Mouse (Mus musculus) left cerebral cortex, postnatal 4 days (tissue): ENCODE results near the gene Rps6ka5. TPM values are rescaled to one million over a fixed set of nuclear protein-coding genes. Genes with fewer than 3 reads are reported as not detected.

Source experiments
- DNase-seq: peaks from one replicate; pipeline ENCODE4 v3.0.0-alpha.2; 2022
- intact Hi-C: fragments of 180-260 bp; cut with DNase I; formaldehyde crosslinking; loops from one replicate; pipeline ENCODE4 v1.15.1; 2025
- total RNA-seq, 2 experiments: library from RNA; stranded (reverse); gene quantifications; 2 replicates each; pipeline ENCODE4 v1.2.3; 2021

The Rps6ka5 gene
- total RNA-seq, 2 experiments from 2014 or later = 29.9 to 32.4 TPM

DNA sequence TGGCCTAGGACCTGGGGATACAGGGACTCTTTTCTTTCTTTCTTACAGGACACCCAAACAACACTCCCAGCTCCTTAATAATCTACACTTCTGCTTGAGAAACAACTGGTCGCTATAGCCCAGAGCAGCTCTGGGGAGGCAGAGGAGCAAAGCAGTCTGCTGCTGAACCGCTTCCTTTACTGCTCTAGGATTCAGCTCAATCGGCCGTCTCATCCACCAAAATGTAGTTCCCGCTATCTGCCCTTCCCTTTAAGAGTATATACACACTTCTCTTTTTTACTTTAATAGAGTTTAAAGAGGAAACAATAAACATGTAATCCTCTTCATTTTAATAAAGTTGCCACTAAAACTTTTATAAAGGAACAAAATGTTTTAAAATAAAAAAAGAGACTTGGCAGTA lies 117.0 kb downstream of the Rps6ka5 start:
- intact Hi-C loops = no loop called here

DNA sequence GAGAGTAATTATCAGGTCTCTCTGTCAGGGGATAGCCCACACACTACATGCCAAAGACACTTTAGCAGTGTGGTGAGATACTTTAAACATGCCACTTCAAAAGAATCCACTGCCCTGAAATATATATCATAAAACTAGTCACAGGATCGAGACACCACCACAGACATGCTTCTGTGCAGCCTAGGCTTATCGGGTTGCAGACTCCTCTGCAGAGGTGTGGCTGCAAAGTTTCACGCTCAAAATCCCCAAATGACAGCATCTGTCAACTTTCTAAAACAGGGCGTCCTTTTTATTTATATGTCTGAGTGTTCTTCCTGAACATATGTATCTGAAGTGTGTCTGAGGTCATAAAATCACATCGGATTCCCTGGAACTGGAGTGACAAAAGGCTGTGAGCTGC lies 117.7 kb downstream of the Rps6ka5 start:
- intact Hi-C loops = no loop called here
- DNase-seq = no peak

More for the DNA sequence above, 117.0 kb downstream of the Rps6ka5 start:
- DNase-seq = no peak

DNA sequence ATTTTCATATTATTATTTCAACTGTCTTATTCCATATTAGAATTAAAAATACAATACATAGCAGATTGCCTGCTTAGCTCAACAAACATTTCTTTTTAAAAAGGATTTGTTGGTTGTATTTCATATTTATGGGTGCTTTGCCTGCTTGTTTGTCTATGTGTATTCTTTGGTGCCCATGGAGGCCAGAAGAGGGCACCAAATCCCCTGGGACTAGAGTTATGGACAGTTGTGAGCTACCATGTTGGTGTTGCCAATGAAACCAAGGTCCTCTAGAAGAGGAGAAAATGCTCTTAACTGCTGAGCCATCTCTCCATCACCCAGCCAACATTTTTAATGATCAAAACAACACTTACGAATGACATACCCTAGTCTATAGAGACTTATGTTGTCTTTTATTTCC lies 120.0 kb downstream of the Rps6ka5 start:
- intact Hi-C loops = no loop called here

DNA sequence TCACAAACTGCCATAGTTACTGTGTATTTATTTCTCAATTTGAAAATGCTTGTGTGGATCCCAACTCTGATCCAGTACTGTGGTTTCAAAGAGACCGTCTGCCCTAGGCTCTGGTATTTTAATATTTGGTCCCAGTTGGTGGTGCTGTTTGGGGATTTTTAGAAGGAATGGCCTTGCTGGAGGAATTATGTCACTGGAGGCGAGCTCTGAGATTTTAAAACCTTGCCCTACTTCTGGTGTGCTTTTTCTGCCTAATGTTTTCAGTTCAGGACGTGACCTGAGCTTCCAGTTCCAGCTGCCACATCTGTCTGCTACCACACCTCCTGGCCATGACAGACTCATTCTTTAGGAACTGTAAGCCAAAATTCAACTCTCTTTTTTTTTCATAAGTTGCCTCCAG lies 121.2 kb downstream of the Rps6ka5 start:
- intact Hi-C loops = no loop called here
- DNase-seq = no peak

More for the DNA sequence above, 120.0 kb downstream of the Rps6ka5 start:
- DNase-seq = no peak

DNA sequence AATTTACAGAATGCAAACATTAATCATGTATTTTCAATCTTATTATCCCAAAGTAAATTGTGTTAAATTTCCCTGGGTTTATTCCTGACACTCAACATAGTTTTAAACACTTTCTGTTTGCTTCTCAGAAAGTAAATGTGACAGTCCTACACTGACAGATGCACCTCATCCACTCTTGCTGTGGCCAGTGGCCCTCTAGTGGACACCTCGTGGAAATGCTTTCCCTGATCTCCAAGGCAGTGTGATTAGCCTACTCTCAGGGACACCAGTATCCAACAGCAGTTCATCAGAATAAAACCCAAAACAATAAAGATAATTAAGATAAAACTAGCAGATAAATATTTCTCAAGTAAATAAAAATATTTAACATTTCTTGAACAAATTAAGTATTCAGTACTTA lies 122.2 kb downstream of the Rps6ka5 start:
- peak; percentile 37 for DNase-seq
- intact Hi-C loops = no loop called here

DNA sequence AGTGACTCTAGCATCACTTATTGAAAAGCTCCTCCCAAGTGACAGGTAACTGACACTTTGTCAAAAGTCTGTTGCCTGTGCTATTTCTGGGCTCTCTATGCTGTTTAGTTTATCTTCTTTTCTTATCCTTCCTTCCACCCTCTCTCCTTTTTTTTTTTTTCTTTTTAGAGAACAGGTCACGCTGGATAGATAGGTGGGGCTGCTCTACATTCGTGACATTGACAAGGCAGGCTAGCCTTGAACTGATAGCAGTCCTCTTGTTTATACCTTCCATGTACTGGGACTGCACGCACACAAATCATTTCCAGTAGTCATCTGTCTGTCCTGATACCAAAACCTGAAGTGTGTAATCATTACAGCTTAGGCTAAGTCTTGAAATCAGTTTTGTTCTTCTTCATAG lies 132.1 kb downstream of the Rps6ka5 start:
- no peak for DNase-seq
- intact Hi-C loops = no loop called here

DNA sequence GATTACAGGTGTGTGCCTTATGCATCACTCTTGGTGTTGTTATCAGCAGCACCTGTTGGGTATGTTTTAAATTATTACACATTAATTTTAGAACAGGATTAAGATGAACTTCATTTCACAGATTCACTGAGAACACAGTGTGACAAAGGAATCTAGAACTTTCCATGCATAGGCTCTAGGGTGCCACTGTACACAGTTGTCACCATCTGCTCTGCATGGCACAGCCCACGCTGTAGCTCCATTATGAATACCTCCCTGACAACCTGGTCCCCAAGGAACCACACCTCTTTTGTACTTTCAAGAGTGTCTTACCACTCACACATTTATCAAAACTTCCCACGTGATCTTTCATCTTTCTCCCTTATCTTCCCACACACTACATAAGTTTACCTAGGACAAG lies 140.2 kb downstream of the Rps6ka5 start:
- intact Hi-C loops = no loop called here
- no peak for DNase-seq

DNA sequence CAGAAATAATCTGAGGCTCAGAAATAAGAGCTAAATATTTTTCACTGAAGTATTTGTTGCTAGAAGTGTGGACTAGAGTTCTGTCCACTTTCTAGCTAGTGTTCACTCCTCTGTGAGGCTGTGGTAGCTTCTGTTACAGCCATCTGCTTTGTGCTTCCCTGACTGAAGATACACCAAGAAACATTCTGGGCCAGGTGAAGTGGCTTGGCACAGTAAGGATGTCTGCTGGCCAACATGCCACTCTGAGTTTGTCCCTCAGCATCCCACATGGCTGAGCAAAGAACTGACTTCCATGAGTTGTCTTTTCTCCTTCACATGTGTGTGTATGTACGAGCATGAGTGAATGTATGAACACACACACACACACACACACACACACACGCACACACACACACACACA lies 147.6 kb downstream of the Rps6ka5 start:
- peak; percentile 43 for DNase-seq
- intact Hi-C loops = loop anchor here (2.0 to 10.0 kb wide), 3 partner anchors 154 to 374 kb away; no protein-coding TSS in a partner anchor

DNA sequence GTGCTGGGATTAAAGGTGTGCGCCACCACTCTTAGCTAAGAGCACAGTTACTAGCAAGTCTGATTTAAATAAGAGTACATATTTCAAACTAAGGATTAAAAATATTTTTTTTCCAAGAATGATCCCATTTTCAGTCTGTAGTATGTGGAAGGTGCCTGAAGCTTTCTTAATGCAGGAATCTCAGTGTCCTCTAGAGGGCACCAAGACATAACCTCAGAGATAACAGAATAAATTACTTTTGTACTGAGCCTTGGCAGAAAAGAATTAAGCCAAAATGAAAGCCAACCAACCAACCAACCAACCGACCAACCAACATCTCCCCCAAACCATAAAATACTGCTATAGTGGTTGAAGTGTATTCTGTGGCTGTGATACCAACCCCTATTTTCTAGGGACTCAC lies 148.5 kb downstream of the Rps6ka5 start:
- intact Hi-C loops = loop anchor here (2.0 to 10.0 kb wide), 3 partner anchors 153 to 373 kb away; no protein-coding TSS in a partner anchor
- DNase-seq = peak; percentile 5

DNA sequence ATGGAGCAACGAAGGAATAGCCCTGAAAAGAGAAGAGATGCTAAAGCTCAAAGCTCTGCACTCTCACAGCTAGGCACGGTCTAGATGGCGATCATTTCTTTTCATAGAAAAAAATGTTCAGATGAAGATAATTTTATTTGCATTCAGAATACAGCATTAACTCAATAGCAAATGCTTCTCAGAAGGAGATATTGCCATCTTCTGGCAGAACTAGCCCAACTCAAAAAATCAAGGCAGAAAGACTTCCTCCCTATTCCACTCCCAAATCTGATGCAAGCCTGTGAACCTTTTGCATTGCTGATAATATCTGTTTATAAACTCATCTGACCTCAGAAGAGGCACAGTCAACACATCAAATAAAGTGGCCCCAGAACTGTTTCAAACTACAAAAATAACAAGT lies 151.0 kb downstream of the Rps6ka5 start:
- no peak for DNase-seq
- intact Hi-C loops = loop anchor here (10.0 kb wide), 2 partner anchors 151 to 371 kb away; no protein-coding TSS in a partner anchor

DNA sequence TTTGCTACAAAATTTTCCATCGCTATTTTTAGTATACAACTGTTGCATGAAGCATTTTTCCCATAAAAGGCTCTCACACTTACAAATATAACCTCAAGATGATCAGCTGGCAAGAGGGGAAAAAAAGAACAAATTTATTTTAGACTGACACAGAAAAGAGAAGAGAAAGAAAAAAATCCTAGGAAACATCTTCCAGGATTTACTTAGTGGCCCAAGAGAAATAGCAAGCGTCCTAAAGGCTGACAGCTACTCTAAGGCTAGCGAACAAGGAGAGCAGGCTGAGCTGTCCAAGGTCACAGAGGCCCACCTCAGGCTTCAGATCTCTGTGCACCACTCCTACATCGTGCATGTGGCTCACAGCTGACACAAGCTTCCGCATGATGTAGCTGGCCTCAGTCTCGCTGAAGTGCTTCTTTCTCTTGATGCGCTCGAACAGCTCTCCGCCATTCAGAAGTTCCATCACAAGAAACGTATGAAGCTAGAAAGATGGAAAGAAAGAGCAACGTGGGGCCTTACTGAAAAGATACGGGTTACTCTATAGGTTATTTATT lies 156.2 kb downstream of the Rps6ka5 start:
- intact Hi-C loops = loop anchor here (5.0 to 10.0 kb wide), 3 partner anchors 146 to 403 kb away; no protein-coding TSS in a partner anchor
- no peak for DNase-seq

DNA sequence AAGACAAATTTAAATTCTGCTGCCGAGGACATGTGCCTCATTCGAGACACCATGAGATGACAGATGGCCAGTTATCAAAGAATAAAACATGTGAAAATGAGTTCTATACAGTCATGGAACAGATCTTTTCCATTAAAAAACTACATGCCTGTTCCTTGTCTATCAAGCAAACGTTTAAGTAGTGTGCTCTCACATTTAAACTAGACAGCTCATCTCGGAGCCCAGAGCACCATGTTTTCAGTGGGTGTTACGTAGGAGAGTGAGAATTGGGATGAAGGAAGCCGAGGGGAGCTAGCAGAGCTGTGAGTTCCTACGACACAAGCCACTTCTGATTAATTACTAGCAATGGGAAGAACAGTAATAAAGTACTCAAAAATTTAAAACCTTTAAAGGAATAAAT lies 158.0 kb downstream of the Rps6ka5 start:
- no peak for DNase-seq
- intact Hi-C loops = no loop called here

DNA sequence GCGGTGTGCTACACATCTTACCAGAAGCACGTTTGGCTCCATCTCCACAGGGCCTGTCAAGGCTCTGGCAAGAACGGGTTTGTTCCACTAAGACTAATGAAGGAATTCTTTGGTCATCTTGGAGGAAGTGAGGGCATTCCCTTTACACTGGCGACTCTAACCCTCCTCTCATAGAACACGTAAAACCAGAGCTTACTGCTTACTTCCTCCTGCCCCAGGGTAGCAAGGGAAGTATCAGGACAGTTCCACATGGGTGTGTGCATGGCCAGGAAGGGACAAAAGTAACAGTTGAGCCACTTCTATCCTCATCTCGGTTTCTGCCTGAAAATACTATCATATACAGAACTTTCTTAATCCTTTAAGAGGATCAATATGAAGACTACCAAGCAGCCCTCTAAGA lies 158.7 kb downstream of the Rps6ka5 start:
- no peak for DNase-seq
- intact Hi-C loops = no loop called here

DNA sequence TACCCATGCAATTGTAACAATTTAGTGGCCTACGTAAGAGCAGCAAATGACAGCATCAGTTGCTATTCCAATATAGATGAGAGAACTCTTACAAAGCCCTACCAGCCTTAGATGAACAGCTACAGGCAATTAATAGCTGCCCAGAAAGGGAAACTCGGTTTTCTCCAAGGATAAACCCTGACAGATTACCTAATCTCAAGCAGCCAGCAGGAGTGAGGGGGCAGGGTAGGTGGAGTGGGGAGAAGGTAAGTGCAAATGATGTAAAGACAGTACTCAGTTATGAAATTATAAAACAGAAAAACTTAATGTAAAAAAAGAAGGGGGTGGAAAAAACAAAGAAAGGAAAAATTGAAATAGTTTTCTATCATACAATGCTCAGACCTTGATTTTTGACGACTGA lies 159.2 kb downstream of the Rps6ka5 start:
- DNase-seq = no peak
- intact Hi-C loops = no loop called here

DNA sequence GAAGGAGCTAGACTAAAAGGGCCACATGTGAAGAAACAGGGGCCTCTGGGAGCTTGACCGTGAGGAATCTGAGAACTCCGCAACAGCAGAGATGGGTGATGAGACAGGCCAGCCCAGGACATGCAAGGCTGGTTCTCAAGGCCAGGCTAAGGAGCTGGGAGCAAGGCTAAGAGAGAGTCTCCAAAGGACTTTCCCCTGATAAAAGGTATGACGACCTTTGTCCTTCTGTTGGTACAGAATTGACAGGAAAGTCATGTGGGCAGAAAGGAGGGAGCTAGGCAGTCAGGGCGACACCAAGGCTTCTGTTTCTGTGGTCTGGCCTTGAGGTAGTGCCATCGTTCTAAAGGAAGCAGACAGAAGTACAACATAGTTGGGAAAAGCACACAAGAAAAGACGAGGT lies 173.1 kb downstream of the Rps6ka5 start:
- intact Hi-C loops = no loop called here
- DNase-seq = no peak

DNA sequence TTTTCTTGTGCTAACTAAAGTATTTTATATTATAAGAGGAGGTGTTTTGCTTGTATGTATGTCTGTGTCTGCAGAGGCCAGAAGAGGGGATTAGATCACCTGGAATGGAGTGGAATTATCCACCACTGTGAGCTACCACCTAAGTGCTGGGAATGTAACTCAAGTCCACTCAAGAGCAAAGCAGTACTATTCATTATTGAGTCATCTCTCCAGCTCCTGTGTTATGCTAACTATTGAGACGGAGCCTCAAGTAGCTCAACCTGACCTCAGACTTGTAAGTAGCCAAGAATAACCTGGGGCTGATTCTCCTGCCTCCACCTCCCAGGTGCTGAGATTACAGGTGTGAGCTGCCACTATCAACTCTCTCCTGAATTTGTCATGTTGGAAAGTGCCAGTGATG lies 174.8 kb downstream of the Rps6ka5 start:
- intact Hi-C loops = no loop called here
- no peak for DNase-seq

DNA sequence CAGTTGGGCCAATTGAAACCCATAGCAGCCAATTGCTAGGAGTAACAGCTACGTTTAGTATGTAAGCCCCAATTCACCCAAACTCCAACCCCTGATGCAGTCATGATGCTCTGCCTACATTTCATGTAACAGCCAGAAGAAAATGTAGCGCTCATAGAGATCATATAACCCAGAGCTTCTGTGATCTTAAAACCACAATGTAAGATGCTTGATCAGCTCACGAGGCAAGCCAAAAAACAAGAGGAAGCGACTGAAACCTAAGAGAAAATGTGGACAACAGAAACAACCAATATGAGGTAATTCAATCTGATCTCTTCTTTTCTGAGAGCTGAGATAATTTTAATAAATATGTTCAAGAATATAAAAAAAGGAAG lies 182.6 kb downstream of the Rps6ka5 start:
- intact Hi-C loops = no loop called here
- DNase-seq = no peak

DNA sequence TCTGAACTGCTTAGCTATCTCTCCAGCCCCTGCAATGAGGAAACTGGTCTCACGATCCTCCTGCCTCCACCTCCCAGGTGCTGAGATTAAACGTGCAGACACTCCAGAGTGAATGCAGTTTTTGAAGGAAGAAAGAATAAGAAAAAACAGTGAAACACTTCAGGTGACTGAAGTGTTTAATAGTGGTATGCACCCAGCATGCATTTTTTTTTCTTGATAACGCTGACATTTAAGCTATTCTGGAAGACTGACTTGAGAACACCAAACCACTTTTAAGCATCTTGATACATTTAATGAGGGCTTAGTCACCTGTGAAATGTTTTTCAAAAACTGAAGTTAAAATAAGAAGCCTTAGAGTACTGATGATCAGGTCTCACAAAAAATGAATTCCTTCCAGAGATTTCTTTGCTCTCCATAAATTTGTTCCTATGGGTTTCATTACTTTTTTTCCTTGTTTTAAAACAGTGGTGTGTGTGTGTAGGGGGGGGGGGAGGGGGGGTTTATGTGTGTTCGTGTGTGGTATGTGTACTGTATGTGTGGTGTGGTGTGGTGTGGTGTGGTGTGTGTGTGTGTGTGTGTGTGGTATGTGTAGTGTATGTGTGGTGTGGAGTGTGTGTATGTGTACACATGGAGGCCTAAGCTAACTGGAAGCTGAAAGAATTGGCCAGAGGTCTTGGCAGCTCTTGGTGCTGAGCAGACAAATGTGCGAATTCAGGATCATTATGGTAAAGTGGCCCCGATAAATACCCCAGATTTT lies 183.2 kb downstream of the Rps6ka5 start:
- DNase-seq = no peak
- intact Hi-C loops = no loop called here

DNA sequence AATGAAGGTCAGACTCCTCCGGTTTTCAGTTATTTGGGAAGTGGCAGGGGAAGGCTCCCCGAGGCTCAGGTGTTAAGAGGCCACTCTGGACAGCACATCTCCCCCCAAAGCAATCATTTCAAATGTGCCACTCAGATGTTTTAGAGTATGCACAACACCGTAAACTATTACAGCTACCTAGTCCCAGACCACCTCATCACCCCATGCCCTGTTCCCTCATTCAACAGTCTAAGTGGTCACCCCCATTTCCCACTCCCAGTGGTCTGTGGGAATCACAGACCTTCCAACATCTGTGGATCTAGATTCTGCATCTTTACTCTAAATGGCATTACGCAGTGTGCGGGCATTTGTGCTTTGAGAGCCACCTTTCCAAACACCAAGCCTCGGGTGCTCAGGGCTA lies 184.3 kb downstream of the Rps6ka5 start:
- no peak for DNase-seq
- intact Hi-C loops = no loop called here

DNA sequence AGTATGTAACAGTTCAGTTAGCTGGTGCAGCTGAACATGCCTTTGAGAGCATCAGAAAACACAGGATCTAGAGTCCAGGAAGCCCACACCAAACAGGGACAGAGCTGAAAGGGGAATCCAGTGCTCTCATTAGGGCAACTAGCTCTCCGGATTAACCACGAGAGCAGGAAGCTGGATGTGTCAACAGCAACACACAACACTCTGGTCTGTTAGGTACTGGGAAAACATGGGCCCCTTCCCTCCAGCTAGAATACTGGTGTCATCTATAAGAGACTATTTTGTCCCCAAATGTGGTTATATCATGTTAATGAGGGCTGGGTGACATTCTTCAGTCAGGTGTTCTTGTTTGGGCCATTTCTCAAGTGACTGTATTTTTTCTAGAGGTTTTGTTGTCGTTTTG lies 184.7 kb downstream of the Rps6ka5 start:
- DNase-seq = no peak
- intact Hi-C loops = no loop called here

DNA sequence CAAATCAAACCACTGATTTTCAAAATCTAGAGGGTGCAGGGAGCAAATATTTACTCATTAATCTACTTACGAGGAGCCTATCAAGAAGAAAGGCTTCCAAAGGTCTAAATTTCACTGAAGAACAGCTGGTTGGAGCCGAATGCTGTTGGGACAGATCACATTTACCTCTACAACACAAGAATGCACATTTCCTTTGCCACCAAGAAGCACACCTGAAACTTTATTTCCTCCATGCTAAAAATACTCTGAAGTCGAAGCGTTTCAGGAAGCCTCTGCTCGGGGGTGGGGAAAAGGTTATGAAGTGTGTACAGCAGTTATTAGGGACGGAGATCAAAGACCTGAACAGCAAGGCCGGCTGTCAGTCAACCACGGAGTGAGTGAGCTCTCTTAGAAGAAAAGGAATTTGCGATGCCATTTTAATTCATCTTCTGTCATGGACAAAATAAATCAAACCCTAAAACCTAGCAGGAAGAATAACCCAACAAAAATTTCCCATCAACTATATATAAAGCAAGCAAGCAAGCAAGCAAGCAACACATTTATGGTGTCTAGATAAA lies 187.5 kb downstream of the Rps6ka5 start:
- DNase-seq = no peak
- intact Hi-C loops = no loop called here
